Mouse (Mus musculus) heart, adult 2 months (tissue): Measurements from ENCODE around the gene Fbxo8.

ENCODE experiments used
- CTCF ChIP-seq: fragments of 200-600 bp; IDR thresholded peaks from 2 replicates; pipeline ENCODE4 v1.8.1; 2022; ENCODE audit warnings: antibody characterized with exemption, mild to moderate bottlenecking, moderate library complexity
- EP300 ChIP-seq: fragments of 200-500 bp; IDR thresholded peaks from 2 replicates; pipeline ENCODE4 v1.6.1; 2011; ENCODE audit warnings: low read depth, low read length, control low read depth; ENCODE audit not compliant: insufficient read depth
- POLR2A ChIP-seq: fragments of 200-500 bp; IDR thresholded peaks from 2 replicates; pipeline ENCODE4 v1.6.1; 2011; ENCODE audit warnings: mild to moderate bottlenecking, low read depth, low read length, control low read depth; ENCODE audit not compliant: insufficient read depth

DNA sequence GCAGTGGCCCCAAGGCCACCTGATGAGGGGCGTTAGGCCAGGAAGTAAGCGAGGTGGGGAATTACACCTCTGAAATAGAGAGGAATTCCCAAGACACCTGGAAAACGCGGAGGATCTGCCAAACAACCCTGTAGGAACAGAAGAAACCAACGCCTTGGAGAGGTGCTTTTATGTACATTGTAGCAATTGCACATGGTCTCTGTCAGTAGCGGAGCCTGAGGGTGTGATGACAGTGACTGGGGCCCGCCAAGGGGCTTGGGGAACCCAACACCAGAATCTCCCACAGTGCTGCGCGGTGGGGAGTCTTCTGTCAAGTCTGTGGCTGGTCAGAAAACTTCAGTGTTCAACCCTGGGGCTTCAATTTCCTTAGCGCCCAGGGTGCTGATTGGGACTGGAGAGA is 72.5 kb downstream of the Fbxo8 start:
- TF ChIP-seq CTCF (no peak), EP300 (no peak), POLR2A (no peak)
